Mouse (Mus musculus) embryonic fibroblast, embryonic 13.5 days (primary cell): ENCODE data around the gene Coro7.

Experiments
- CTCF ChIP-seq: IDR thresholded peaks from 2 replicates; pipeline ENCODE4 v1.5.1; 2011; ENCODE audit warnings: mild to moderate bottlenecking, control low read depth, low read length, moderate library complexity, borderline replicate concordance; ENCODE audit not compliant: insufficient read depth
- POLR2A ChIP-seq: IDR thresholded peaks from 2 replicates; pipeline ENCODE4 v1.6.1; 2011; ENCODE audit warnings: low read depth, mild to moderate bottlenecking, control low read depth, low read length, moderate library complexity

DNA sequence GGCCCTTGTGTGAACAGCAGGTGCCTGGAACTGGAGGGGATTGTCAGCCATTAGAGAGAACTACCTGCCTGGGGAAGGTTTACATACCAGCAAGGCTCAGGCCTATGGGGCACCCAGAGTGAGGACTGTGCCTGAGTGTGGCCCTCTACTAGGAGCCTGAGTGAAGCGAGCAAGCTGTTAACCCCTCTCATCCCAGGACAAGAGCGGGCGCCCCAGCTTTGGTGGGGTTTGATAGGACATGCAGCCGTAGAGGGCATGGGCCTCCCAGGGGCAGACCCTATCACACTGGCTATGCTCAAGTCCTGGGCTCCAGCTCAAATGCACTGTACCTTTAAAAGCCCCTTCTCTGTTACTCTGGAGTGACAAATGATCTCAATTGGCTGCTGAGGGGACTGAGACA is 32.7 kb downstream of the Coro7 start:
- TF ChIP-seq POLR2A (no peak), CTCF (no peak)
